Mouse (Mus musculus) midbrain, embryonic 10.5 days (tissue): ENCODE measurements at regions not wholly inside any gene's neighbourhood (a gene's known extent, or its start where the extent isn't known, plus 50 kb on each side); places are given as distances from the start of the nearest gene placed in this dataset.

Experiments
- DNase-seq: peaks from one replicate; pipeline ENCODE4 v3.0.0-alpha.2; 2017; ENCODE audit warnings: low spot score
- H3K27ac ChIP-seq: fragments of 300-500 bp; sonication (generic); replicated peaks from 2 replicates; pipeline ENCODE4 v1.5.1; 2016; ENCODE audit warnings: mild to moderate bottlenecking
- H3K27me3 ChIP-seq: fragments of 300-500 bp; sonication (generic); 2 replicates; pipeline ENCODE4 v1.6.1; 2016; ENCODE audit warnings: low read depth, mild to moderate bottlenecking; ENCODE audit not compliant: poor library complexity, severe bottlenecking
- H3K36me3 ChIP-seq: fragments of 300-500 bp; sonication (generic); 2 replicates; pipeline ENCODE4 v1.6.1; 2016; ENCODE audit warnings: mild to moderate bottlenecking, moderate library complexity
- H3K4me1 ChIP-seq: fragments of 300-500 bp; sonication (generic); 2 replicates; pipeline ENCODE4 v1.6.1; 2016
- H3K4me3 ChIP-seq: fragments of 300-500 bp; sonication (generic); 2 replicates; pipeline ENCODE4 v1.5.1; 2016; ENCODE audit warnings: mild to moderate bottlenecking, moderate library complexity
- H3K9me3 ChIP-seq: fragments of 300-500 bp; sonication (generic); replicated peaks from 2 replicates; pipeline ENCODE4 v1.6.1; 2016; ENCODE audit warnings: mild to moderate bottlenecking
- WGBS: fragments of 180-500 bp; shearing (Covaris S2); methylation state at CpG from one replicate; pipeline ENCODE4 v1.1.7; 2016; 5-methylcytosine and 5-hydroxymethylcytosine counted together

- Histone ChIP-seq H3K27ac (no peak overlapping the region), H3K4me3 (no peak overlapping the region), H3K4me1 (peaks cover 39% of the 10 kb centered on the region), H3K27me3 (peaks cover 59% of the 10 kb centered on the region), H3K36me3 (no peaks in the 10 kb centered on the region), H3K9me3 (no peaks in the 10 kb centered on the region)
- no peak for DNase-seq
- WGBS = 81% methylated on average over 4 of the region's 4 CpGs
These were observed 99.9 kb upstream of the Pkdcc start for GRCm38 (mm10) chr17:83115146-83115545.

DNA sequence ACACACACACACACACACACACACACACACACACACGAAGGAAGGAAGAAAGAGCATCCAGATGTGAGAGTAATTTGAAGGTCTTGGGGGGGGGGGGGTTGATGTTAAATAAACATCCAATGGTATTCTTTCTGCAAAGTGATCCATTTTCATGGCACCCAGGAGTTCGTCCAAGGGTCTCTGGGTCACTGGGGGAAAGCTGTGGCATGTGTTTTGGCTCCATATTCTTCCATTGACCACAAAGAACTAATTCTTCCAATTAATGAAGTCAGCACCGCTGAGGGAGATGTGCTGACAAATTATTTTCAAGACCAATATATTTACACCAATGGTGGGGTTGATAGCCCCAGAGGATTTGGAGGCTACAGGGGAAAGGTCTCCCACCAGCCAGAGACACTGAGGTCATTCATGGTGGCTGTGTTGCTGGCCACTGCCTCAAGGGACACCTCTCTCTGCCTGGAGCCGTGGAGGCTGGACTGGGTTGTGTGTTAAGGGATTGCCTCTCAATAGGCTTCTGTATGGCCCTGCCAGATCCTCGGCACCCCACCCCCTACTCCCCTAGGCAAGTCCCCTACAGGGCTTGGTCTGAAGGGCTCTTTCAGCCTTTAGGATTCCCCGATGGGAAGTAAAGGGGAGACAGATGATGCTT, 99.1 kb upstream of the Pkdcc start:
- no peaks in the 10 kb centered on the region for H3K36me3 ChIP-seq
- WGBS = 37% methylated on average over 6 of the region's 6 CpGs
- H3K27ac ChIP-seq = no peak overlapping the region; the same call in 1 of the 2 replicates
- no peak overlapping the region for H3K4me3 ChIP-seq
- peaks cover 40% of the 10 kb centered on the region for H3K4me1 ChIP-seq
- no peak for DNase-seq
- H3K27me3 ChIP-seq = peaks cover 65% of the 10 kb centered on the region
- no peaks in the 10 kb centered on the region for H3K9me3 ChIP-seq

GRCm38 (mm10) chr17:83120665-83121232, 94.3 kb upstream of the Pkdcc start:
- 69% methylated on average over 16 of the region's 16 CpGs for WGBS
- no peak overlapping the region for H3K4me3 ChIP-seq
- no peaks in the 10 kb centered on the region for H3K9me3 ChIP-seq
- DNase-seq = no peak
- H3K36me3 ChIP-seq = no peaks in the 10 kb centered on the region
- H3K4me1 ChIP-seq = peaks cover 57% of the 10 kb centered on the region
- peaks cover 83% of the 10 kb centered on the region for H3K27me3 ChIP-seq
- no peak overlapping the region for H3K27ac ChIP-seq

DNA sequence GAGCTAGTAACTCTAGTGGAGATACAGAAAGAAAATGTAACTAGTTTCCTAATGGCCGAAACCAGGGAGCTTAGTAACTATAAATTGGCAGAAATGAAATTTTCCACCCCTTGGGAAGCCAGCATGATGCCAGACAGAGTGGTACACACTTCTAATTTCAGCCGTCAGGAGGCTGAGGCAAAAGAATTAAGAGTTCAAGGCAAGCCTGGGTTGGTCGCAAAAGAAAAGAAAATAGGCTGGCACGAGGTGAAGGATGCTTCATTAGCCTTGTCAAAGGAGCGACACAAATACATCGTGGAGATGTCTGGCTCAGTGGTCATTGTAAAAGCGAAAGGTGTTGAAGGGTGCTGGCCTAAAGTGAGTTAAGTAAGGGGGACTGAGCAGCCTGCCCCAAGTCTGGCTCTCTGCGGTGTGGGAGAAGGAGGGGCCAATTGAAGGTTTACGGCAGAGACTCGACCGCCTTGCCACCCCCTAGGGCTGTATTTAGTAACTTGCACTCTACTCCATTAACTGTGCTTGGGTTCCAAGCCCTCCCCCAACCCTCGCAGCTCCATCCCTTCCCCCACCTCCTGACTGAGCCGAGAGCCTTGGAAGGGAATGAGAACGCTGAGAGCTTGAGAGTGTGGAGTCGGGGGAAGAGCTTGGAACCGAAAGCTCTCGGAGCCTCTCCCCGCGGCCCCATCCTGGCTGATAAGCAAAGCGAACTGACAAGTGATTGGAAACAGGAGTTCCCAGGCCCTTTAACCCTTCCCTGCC, 92.4 kb upstream of the Pkdcc start:
- Histone ChIP-seq H3K4me1 (peaks cover 60% of the 10 kb centered on the region), H3K36me3 (no peaks in the 10 kb centered on the region), H3K9me3 (no peaks in the 10 kb centered on the region), H3K4me3 (peak overlapping the region; percentile 45), H3K27ac (peak overlapping the region; percentile 71), H3K27me3 (peaks cover 87% of the 10 kb centered on the region)
- 8% methylated on average over 20 of the region's 20 CpGs for WGBS
- peak; percentile 54 for DNase-seq

DNA sequence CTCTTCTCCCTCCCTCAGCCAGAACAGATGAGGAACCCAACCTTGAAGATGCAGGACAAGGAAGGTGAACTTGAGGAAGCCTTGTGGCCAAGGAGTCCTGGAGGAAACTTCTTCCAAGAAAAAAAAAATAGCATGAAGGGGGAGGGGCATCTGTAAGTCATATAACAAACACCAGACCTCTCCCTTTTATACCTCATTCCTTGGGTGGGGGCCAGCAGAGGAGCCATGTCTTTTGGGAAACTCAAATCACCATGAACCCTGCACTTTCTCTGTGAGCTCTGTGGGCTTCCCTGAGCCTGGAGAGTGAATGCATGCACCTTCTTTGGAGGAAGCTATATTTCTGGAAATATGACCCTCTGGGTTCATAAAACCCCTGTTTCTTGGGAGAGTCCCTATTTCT, 90.0 kb upstream of the Pkdcc start:
- Histone ChIP-seq H3K27ac (no peak overlapping the region), H3K9me3 (no peaks in the 10 kb centered on the region), H3K4me3 (no peak overlapping the region), H3K4me1 (peaks cover 78% of the 10 kb centered on the region), H3K27me3 (peaks cover 95% of the 10 kb centered on the region), H3K36me3 (no peaks in the 10 kb centered on the region)
- DNase-seq = no peak

- peaks cover 54% of the 10 kb centered on the region for H3K4me1 ChIP-seq
These were observed 87.2 kb upstream of the Pkdcc start for GRCm38 (mm10) chr17:83127842-83128241.

DNA sequence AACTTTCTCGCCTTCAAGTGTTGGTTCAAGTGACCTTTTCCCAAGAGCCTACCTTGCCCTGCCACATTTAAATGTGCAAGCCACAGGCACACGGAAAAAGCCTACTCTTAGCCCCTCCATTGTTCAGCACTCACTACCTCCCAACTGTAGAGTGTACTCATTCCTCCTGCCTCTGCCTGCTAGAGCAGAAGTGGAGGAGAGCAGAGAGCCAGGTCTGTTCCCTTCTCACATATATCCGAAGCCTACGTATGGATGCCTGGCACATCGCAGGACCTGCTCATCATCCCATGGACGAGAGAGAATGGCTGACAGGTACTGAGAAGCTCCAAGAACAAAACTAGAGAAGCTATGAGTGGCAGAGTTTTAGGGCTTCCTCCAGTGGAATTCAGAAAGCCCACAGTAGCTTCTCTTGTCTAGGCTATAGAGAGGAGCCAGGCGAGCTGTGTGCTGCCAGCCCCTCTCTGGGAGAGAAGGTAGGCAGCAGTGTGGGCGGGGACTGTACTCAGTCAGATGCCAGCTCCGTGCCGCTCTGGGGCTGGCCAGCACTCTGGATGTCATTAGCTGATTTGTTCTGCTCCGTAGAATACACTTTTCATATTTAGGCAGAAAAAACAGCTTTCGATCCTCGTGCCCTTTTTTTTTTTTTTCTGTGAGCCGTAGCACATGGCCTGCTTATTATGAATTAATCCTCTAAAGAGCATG, 86.1 kb upstream of the Pkdcc start:
- peaks cover 50% of the 10 kb centered on the region for H3K4me1 ChIP-seq
- H3K27me3 ChIP-seq = peaks cover 77% of the 10 kb centered on the region
- H3K4me3 ChIP-seq = no peak overlapping the region
- H3K36me3 ChIP-seq = no peaks in the 10 kb centered on the region
- no peak overlapping the region for H3K27ac ChIP-seq
- DNase-seq = no peak
- no peaks in the 10 kb centered on the region for H3K9me3 ChIP-seq
- 67% methylated on average over 14 of the region's 14 CpGs for WGBS

More at GRCm38 (mm10) chr17:83127842-83128241, 87.2 kb upstream of the Pkdcc start:
- no peaks in the 10 kb centered on the region for H3K36me3 ChIP-seq
- no peak overlapping the region for H3K27ac ChIP-seq
- WGBS = 66% methylated on average over 6 of the region's 6 CpGs
- H3K27me3 ChIP-seq = peaks cover 81% of the 10 kb centered on the region
- no peak overlapping the region for H3K4me3 ChIP-seq
- H3K9me3 ChIP-seq = no peaks in the 10 kb centered on the region
- DNase-seq = no peak

DNA sequence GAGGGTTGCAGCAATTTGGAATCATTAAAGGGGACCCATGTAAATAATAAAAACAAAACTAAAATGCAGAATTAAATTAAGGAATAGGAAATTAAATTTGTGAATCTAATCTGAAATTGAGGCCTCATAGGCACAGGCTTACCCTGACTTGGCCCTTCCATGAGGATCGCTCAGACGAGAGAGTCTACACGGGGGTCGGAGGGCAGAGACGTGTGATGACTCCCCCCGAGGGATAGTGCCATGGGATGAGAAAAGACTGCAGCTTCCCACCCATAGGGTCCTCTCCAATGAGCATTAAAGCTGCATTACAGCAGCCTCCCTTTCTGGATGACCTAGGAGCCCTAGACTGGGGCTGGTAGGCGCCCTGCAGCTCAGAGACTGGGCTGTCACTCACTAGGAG, 85.4 kb upstream of the Pkdcc start:
- Histone ChIP-seq H3K9me3 (no peaks in the 10 kb centered on the region), H3K27me3 (peaks cover 71% of the 10 kb centered on the region), H3K27ac (no peak overlapping the region), H3K4me1 (peaks cover 51% of the 10 kb centered on the region), H3K36me3 (no peaks in the 10 kb centered on the region), H3K4me3 (no peak overlapping the region)
- no peak for DNase-seq
- 82% methylated on average over 7 of the region's 7 CpGs for WGBS

DNA sequence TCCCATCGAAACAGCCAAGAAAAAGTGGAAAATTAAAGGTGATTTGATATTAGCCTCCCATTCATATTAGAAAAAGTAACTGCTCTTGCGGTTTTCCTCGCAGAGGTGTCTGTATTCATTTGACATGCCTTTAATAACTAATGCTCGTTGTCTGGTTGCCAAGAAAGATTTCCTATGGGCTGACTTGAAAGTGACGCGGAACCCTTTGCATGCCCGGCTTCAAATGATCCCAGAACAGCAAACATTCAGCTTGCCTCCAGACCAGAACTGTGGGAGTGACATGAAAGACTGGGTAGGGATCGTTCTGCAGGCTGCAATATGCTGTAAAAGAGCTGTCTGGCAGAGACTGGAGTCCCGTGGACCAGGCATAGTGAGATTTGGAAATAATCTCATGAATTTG, 81.9 kb upstream of the Pkdcc start:
- Histone ChIP-seq H3K9me3 (no peaks in the 10 kb centered on the region), H3K4me3 (no peak overlapping the region), H3K4me1 (peaks cover 43% of the 10 kb centered on the region), H3K27me3 (peaks cover 59% of the 10 kb centered on the region), H3K36me3 (no peaks in the 10 kb centered on the region), H3K27ac (no peak overlapping the region)
- no peak for DNase-seq
- WGBS = 88% methylated on average over 9 of the region's 9 CpGs

GRCm38 (mm10) chr17:83135441-83136120, 79.5 kb upstream of the Pkdcc start:
- H3K36me3 ChIP-seq = no peaks in the 10 kb centered on the region
- H3K9me3 ChIP-seq = no peaks in the 10 kb centered on the region
- H3K27me3 ChIP-seq = peaks cover 46% of the 10 kb centered on the region
- no peak overlapping the region for H3K4me3 ChIP-seq
- H3K27ac ChIP-seq = no peak overlapping the region
- DNase-seq = no peak
- WGBS = 73% methylated on average over 6 of the region's 6 CpGs
- peaks cover 41% of the 10 kb centered on the region for H3K4me1 ChIP-seq

- H3K9me3 ChIP-seq = no peaks in the 10 kb centered on the region
- no peaks in the 10 kb centered on the region for H3K36me3 ChIP-seq
- peaks cover 40% of the 10 kb centered on the region for H3K27me3 ChIP-seq
- H3K4me1 ChIP-seq = peaks cover 41% of the 10 kb centered on the region
- 66% methylated on average over 5 of the region's 5 CpGs for WGBS
- no peak for DNase-seq
- H3K27ac ChIP-seq = no peak overlapping the region
- no peak overlapping the region for H3K4me3 ChIP-seq
These were observed 78.8 kb upstream of the Pkdcc start for GRCm38 (mm10) chr17:83136267-83136666.

- H3K4me1 ChIP-seq = peaks cover 41% of the 10 kb centered on the region
These were observed 77.4 kb upstream of the Pkdcc start for GRCm38 (mm10) chr17:83137720-83138119.

More at GRCm38 (mm10) chr17:83137720-83138119, 77.4 kb upstream of the Pkdcc start:
- Histone ChIP-seq H3K27ac (no peak overlapping the region), H3K36me3 (no peaks in the 10 kb centered on the region), H3K4me3 (no peak overlapping the region), H3K9me3 (no peaks in the 10 kb centered on the region), H3K27me3 (peaks cover 37% of the 10 kb centered on the region)
- no peak for DNase-seq
- 90% methylated on average over 7 of the region's 7 CpGs for WGBS
